Mouse (Mus musculus) hindbrain, postnatal 0 days (tissue): ENCODE measurements around the gene Gm17657. TPM values are rescaled to one million over a fixed set of nuclear protein-coding genes. Genes with fewer than 3 reads are reported as not detected.
A peak's percentile ranks its signal among the peaks of the same experiment; 100 is the strongest.

ENCODE experiments used
- ATAC-seq: fragments of 200-750 bp; cut with Nextera tagmentation; 2 replicates; pipeline ENCODE4 v1.8.0; 2017; ENCODE audit warnings: mild to moderate bottlenecking, moderate TSS enrichment, moderate library complexity
- DNase-seq: peaks from one replicate; pipeline ENCODE4 v3.0.0-alpha.2; 2015; ENCODE audit warnings: low spot score
- H3K27ac ChIP-seq: fragments of 300-500 bp; sonication (generic); 2 replicates; pipeline ENCODE4 v1.5.1; 2014; ENCODE audit warnings: mild to moderate bottlenecking
- H3K27me3 ChIP-seq: fragments of 300-500 bp; sonication (generic); 2 replicates; pipeline ENCODE4 v1.6.1; 2014; ENCODE audit warnings: low read length, mixed read lengths; ENCODE audit not compliant: insufficient read depth
- H3K36me3 ChIP-seq: fragments of 300-500 bp; sonication (generic); 2 replicates; pipeline ENCODE4 v1.6.1; 2014; ENCODE audit warnings: low read length, mixed read lengths; ENCODE audit not compliant: insufficient read depth
- H3K4me1 ChIP-seq: fragments of 300-500 bp; sonication (generic); 2 replicates; pipeline ENCODE4 v1.6.1; 2014; ENCODE audit warnings: antibody characterized with exemption, low read length, mixed read lengths; ENCODE audit not compliant: insufficient read depth
- H3K4me2 ChIP-seq: fragments of 300-500 bp; sonication (generic); 2 replicates; pipeline ENCODE4 v1.6.1; 2014; ENCODE audit warnings: low read depth, mild to moderate bottlenecking, low read length, moderate library complexity, mixed read lengths
- H3K4me3 ChIP-seq: fragments of 300-500 bp; sonication (generic); 2 replicates; pipeline ENCODE4 v1.5.1; 2014; ENCODE audit warnings: low read length
- H3K9ac ChIP-seq: fragments of 300-500 bp; sonication (generic); replicated peaks from 2 replicates; pipeline ENCODE4 v1.6.1; 2014; ENCODE audit warnings: mild to moderate bottlenecking, low read length, moderate library complexity, mixed read lengths
- H3K9me3 ChIP-seq: fragments of 300-500 bp; sonication (generic); 2 replicates; pipeline ENCODE4 v1.6.1; 2016; ENCODE audit warnings: low read length, mixed read lengths
- CTCF ChIP-seq: IDR thresholded peaks from 2 replicates; pipeline ENCODE4 v1.5.1; 2016; ENCODE audit warnings: antibody characterized with exemption, control low read depth, low read depth
- WGBS: fragments of 180-500 bp; shearing (Covaris S2); extraction: QIAGEN DNeasy Blood & Tissue Kit; methylation state at CpG from one replicate; pipeline ENCODE4 v1.1.7; 2014; 5-methylcytosine and 5-hydroxymethylcytosine counted together
- polyA plus RNA-seq: library from polyadenylated mRNA; unstranded; fragments of >200 nt; fragmentation: Nextera tagmentation; extraction: Ambion mirVana; gene quantifications from 2 replicates; pipeline ENCODE4 v1.2.1, GENCODE M21; 2015
- total RNA-seq: library from RNA; depleted of rRNA; stranded (reverse); fragments of >200 nt; gene quantifications from 2 replicates; pipeline ENCODE4 v1.2.3, GENCODE M21; 2014; rRNA removed

The Gm17657 gene
- total RNA-seq (not detected in 2 replicates), polyA plus RNA-seq (not detected in 2 replicates)

DNA sequence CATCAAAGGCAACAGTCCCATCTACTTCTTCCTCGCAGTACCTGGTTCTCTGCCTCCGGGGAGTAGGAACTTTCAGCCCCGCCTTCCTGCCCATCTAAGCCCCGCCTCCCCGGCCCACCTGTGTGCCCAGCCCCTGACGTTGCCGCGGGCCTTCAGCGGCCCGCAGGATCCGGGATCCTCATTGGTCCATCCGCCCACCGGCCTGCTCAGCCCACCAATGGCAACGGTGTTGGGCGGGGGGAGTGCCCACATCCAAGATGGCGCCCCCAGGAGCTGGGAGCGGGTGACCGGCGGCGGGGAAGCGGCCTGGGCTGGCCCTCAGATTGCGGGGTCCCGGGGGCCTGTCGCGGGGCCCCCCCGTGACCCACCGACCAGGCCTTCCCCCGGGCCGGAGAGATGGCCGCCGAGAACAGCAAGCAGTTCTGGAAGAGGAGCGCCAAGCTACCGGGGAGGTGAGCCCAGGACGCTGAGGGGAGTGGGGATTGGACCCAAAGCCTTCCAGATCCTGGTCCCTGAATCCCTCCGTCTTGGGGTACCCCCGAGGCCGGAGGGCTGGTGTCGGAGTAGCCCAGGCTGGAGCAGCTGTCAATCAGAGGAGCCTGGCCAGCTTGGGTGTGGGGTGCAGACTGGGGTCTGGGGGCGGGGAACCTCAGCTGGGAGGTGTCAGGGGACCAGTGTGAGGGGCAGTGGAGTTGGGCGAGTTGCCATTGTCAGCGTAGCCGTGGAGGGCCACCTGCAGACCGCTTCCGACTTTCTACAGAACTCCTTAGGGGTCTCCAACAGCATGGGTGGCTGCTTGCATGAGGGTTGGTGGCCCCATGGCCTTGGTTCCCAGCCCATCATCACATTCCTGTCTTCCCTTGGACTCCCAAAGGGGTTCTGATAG lies at the start of gene Gm17657, which contains the start of gene Tbc1d22b:
Gene Gm17657 (minus strand): TSS at position 96 of the 886 bp plus-strand sequence.
Gene Tbc1d22b (plus strand): TSS at position 243 of the 886 bp plus-strand sequence.
- H3K4me2 ChIP-seq, result peak within 1 kb of the TSS; percentile 91
- no peaks in the 10 kb centered on the region for H3K27me3 ChIP-seq
- peaks cover 12% of the 10 kb centered on the region; the same call in 1 of the 2 replicates for H3K4me1 ChIP-seq
- H3K27ac ChIP-seq, result peak within 1 kb of the TSS; percentile 64
- peak; percentile 99 for ATAC-seq
- peak; percentile 96 for DNase-seq
- H3K4me3 ChIP-seq, result peak within 1 kb of the TSS; percentile 85
- no peak for TF ChIP-seq CTCF
- no peaks in the 10 kb centered on the region for H3K36me3 ChIP-seq
- H3K9ac ChIP-seq, result peak within 1 kb of the TSS; percentile 95
- WGBS, result under 1% methylated on average over 41 of the region's 44 CpGs
- no peaks in the 10 kb centered on the region for H3K9me3 ChIP-seq

DNA sequence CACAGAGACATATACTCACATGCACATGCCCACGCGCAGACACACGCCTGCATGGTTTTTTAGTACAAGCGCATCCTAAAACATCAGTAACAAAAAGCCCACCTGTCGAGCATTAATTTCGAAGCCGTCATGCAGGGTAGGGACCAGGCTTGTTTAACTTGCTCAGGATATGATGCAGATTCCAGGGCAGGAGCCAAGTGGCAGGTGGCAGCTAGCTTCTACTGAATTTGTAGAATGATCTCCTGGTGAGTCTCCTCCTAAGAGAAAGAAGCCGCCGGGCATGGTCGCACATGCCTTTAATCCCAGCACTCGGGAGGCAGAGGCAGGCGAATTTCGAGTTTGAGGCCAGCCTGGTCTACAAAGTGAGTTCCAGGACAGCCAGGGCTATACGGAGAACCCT lies 49.6 kb upstream of the Gm17657 start:
- no peak for TF ChIP-seq CTCF
- WGBS, result 86% methylated on average over 14 of the region's 14 CpGs
- ATAC-seq (no peak), DNase-seq (no peak)
- Histone ChIP-seq H3K4me2 (no peak overlapping the region), H3K9me3 (no peaks in the 10 kb centered on the region), H3K36me3 (peaks cover 20% of the 10 kb centered on the region), H3K27ac (no peak overlapping the region), H3K27me3 (no peaks in the 10 kb centered on the region), H3K4me3 (no peak overlapping the region), H3K4me1 (no peaks in the 10 kb centered on the region), H3K9ac (no peak overlapping the region)

DNA sequence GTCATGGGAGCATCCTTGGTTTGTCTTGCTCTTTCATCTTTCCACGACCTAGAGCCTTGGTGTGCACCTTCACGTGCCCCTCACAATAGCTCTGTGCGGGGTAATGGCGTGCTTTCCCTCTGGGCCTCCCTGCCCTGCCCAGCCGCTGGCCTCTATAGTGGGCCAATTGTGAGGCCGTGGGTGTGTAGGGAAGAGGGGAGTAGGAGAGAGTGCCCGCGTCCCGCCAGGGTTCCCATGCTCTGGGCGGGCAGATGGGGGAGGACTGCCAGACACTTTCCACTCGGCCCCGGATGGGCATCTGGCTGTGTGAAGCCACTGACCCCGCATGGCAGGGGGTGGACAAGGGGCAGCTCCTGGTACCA lies 47.3 kb upstream of the Gm17657 start:
- Histone ChIP-seq H3K27me3 (no peaks in the 10 kb centered on the region), H3K4me1 (no peaks in the 10 kb centered on the region), H3K4me2 (no peak overlapping the region), H3K27ac (no peak overlapping the region), H3K4me3 (no peak overlapping the region), H3K9ac (no peak overlapping the region), H3K36me3 (peaks cover 20% of the 10 kb centered on the region), H3K9me3 (no peaks in the 10 kb centered on the region)
- TF ChIP-seq CTCF, result no peak
- 49% methylated on average over 13 of the region's 13 CpGs for WGBS
- DNase-seq (no peak), ATAC-seq (no peak)

DNA sequence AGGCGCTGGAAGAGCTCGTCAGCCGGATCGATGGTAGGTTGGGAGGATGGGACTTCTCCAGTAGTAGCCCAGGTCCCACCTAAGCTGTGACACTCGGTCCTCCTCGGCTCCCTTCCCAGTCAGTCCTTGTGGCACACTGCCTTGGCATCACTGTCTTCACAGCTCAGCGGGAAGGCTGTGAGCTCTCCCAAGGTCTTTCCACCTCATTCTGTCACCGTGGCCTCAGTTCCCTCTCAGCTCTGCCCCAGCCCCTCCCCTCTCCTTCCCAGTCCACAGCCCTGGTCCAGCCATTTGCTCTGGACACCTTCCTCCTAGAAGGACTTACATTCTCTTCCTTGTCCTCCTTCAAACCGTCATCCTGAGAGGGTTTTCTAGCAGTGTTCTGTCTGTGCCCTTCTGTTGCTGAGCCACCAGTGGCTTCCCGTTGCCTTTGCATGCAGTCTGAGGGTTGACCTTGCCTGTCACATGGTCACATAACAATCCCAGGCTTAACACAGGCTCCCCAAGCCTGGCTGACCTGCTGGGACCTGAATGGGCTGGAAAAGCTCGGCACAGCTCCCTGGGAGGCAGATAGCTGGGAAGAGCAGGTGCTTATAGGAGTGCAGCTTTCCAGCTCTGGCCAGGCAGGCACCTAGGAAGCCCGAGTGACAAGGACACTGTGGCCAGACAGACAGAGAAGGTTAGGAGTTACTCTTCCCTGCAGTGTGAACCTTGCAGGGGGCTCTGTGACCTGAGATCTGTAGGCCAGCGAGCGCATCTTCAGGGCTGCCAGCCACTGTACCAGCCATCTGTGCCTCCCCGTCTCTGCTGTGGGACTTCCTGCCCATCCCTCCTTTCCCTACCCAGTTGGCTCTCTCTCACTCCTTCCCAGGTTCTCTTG lies 46.7 kb upstream of the Gm17657 start:
- Histone ChIP-seq H3K27me3 (no peaks in the 10 kb centered on the region), H3K36me3 (peaks cover 20% of the 10 kb centered on the region)

DNA sequence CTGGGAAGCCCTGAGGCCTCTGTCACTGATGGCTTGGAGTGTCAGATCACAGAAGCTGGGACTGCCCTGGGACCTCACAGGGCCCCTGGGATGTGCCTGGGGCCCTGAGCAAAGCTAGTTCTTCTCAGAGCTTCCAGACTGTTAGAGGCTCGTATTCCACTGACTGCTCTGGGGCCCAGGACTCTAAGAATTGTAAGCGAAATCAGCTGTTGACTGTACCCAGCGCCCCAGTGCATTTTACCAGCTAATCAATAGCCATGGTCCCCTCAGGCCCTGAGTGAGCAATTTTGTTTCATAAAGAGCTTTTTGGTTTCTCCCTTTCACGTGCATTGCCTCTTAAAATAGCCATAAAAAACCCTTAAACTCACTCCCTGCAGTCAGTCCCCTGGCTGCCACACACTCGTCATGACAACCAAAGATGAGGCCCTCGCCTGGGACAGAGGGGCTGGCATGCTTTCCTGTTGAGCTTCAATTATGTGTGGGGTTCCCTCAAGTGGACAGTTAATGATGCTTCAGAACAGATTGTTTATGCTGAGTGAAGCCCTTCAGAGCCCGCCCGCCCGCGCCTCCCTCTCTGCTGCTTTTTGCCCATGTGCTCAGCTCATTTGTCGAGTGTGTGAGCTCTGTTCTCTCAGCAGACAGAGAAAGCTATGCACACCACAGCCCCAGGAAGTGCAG lies 39.9 kb upstream of the Gm17657 start:
- no peak overlapping the region for H3K9ac ChIP-seq
- peak; percentile 77 for DNase-seq
- peak overlapping the region; percentile 69 for H3K27ac ChIP-seq
- ATAC-seq, result peak; percentile 90
- 23% methylated on average over 11 of the region's 11 CpGs for WGBS
- no peak overlapping the region for H3K4me2 ChIP-seq
- no peaks in the 10 kb centered on the region for H3K9me3 ChIP-seq
- TF ChIP-seq CTCF, result peak; percentile 25
- H3K4me3 ChIP-seq, result no peak overlapping the region
- H3K36me3 ChIP-seq, result peaks cover under 1% of the 10 kb centered on the region; the same call in 1 of the 2 replicates
- H3K4me1 ChIP-seq, result no peaks in the 10 kb centered on the region; the same call in 1 of the 2 replicates
- H3K27me3 ChIP-seq, result no peaks in the 10 kb centered on the region

More for the DNA sequence above, 46.7 kb upstream of the Gm17657 start:
- no peak for DNase-seq
- Histone ChIP-seq H3K4me1 (no peaks in the 10 kb centered on the region), H3K9me3 (no peaks in the 10 kb centered on the region), H3K4me3 (no peak overlapping the region), H3K9ac (no peak overlapping the region), H3K4me2 (no peak overlapping the region), H3K27ac (no peak overlapping the region)
- no peak for TF ChIP-seq CTCF
- WGBS, result 61% methylated on average over 15 of the region's 15 CpGs
- no peak for ATAC-seq

DNA sequence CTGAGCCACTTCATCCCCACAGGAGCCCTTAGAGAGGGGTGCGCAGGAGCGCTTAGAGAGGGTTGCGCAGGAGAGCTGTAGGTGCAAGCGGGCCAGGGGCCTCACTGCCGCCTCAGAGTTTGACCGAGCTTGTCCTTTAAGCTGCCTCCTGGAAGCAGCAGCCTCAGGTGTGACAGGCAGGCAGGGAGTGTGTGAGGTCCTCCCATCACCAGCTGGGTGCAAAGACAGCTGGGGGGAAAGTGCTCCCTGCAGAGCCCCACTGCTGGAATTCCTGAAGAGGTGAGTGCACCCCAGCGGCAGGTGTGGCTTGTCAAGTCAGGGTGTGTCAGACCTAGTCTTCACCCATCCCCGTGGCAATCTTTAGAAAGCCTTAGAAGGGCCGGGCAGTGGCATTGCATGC lies 37.5 kb upstream of the Gm17657 start:
- H3K36me3 ChIP-seq, result peaks cover 14% of the 10 kb centered on the region
- TF ChIP-seq CTCF, result no peak
- no peak overlapping the region for H3K9ac ChIP-seq
- no peak overlapping the region for H3K27ac ChIP-seq
- H3K4me2 ChIP-seq, result no peak overlapping the region
- H3K27me3 ChIP-seq, result no peaks in the 10 kb centered on the region
- no peak for DNase-seq
- 92% methylated on average over 9 of the region's 9 CpGs for WGBS
- no peaks in the 10 kb centered on the region; the same call in 1 of the 2 replicates for H3K4me1 ChIP-seq
- H3K4me3 ChIP-seq, result no peak overlapping the region
- ATAC-seq, result no peak
- no peaks in the 10 kb centered on the region for H3K9me3 ChIP-seq
